14 mouse cellular contexts compared by ENCODE assay signal in genomic region chr7:133059517-133060104, GRCm38 (mm10).
A peak's percentile ranks its signal among the peaks of the same experiment; 100 is the strongest.
DNase-seq lines count a peak whose midpoint lies in the region; ATAC-seq lines count a peak whose summit lies in the region.
"Had no signal": no experiment of that assay in that cellular context is flagged by ENCODE, and none has a peak within 500 bp of the region (broad histone marks: within the 10 kb centered on the region; RNA-seq: fewer than 3 reads in every experiment).

No protein-coding gene starts in this region.

- H3K27ac ChIP-seq in heart, embryonic 14.5 days (replicated peaks in 1 of 2; ENCODE audit: control insufficient read depth in 1 of 2, insufficient read depth in 1 of 2, low read depth in 2 of 2, low read length in 2 of 2): peak overlapping the region; percentile 87 to 91
- H3K27ac ChIP-seq in midbrain, embryonic 13.5 days: 0 out of 2 replicates have a peak overlapping the region, but pooled peaks have one; percentile 0
- H3K27ac ChIP-seq in midbrain, embryonic 16.5 days (ENCODE audit: low read length): no peak overlapping the region
- peak overlapping the region; percentile 31; the same call in 1 of the 2 replicates for H3K27ac ChIP-seq in hindbrain, embryonic 16.5 days (ENCODE audit: low read depth, low read length)
- H3K27ac ChIP-seq: limb, embryonic 13.5 days; neural tube, embryonic 12.5 days; stomach, embryonic 15.5 days had no signal

- H3K27me3 ChIP-seq in heart, embryonic 14.5 days (ENCODE audit: control insufficient read depth, insufficient read depth, low read length): no peaks in the 10 kb centered on the region
- no peaks in the 10 kb centered on the region for H3K27me3 ChIP-seq in midbrain, embryonic 13.5 days
- no peaks in the 10 kb centered on the region for H3K27me3 ChIP-seq in midbrain, embryonic 16.5 days (ENCODE audit: control insufficient read depth, insufficient read depth, low read depth, low read length)
- no peaks in the 10 kb centered on the region for H3K27me3 ChIP-seq in hindbrain, embryonic 16.5 days (replicated peaks; ENCODE audit: control insufficient read depth, insufficient read depth, low read length)
- H3K27me3 ChIP-seq: limb, embryonic 13.5 days; neural tube, embryonic 12.5 days; stomach, embryonic 15.5 days had no signal

- no peaks in the 10 kb centered on the region for H3K9me3 ChIP-seq in heart, embryonic 14.5 days (ENCODE audit: control insufficient read depth, low read length)
- H3K9me3 ChIP-seq in midbrain, embryonic 13.5 days: no peaks in the 10 kb centered on the region
- H3K9me3 ChIP-seq in midbrain, embryonic 16.5 days (replicated peaks; ENCODE audit: control insufficient read depth, low read length, poor library complexity, severe bottlenecking): no peaks in the 10 kb centered on the region
- H3K9me3 ChIP-seq in hindbrain, embryonic 16.5 days (ENCODE audit: control insufficient read depth, low read length): no peaks in the 10 kb centered on the region
- H3K9me3 ChIP-seq: limb, embryonic 13.5 days; neural tube, embryonic 12.5 days; stomach, embryonic 15.5 days had no signal

- DNase-seq in heart, adult 18-20 months: no peak
- peak; percentile 70 for DNase-seq in retina, postnatal 1 day
- no peak for DNase-seq in urinary bladder, adult 2 months (ENCODE audit: low spot score)
- DNase-seq: adrenal gland, postnatal 10 days; kidney, adult 2 months; lung, adult 18-20 months had no signal

- no peak for ATAC-seq in heart, embryonic 14.5 days (ENCODE audit: insufficient number of reproducible peaks, insufficient read depth, low FRiP score, low read depth)
- ATAC-seq in midbrain, embryonic 13.5 days: no peak
- ATAC-seq in midbrain, embryonic 16.5 days: no peak
- peak; percentile 63; the same call in 1 of the 2 replicates for ATAC-seq in hindbrain, embryonic 16.5 days

- peaks cover 32 to 59% of the 10 kb centered on the region in 2 experiments for H3K4me1 ChIP-seq in heart, embryonic 14.5 days (ENCODE audit: control insufficient read depth in 2 of 2, insufficient read depth in 2 of 2, low read length in 2 of 2)
- H3K4me1 ChIP-seq in midbrain, embryonic 13.5 days (replicated peaks): peaks cover 20% of the 10 kb centered on the region
- peaks cover 10% of the 10 kb centered on the region for H3K4me1 ChIP-seq in midbrain, embryonic 16.5 days (ENCODE audit: control insufficient read depth, insufficient read depth, low read length)
- H3K4me1 ChIP-seq in hindbrain, embryonic 16.5 days (ENCODE audit: control insufficient read depth, insufficient read depth, low read depth, low read length): peaks cover 17% of the 10 kb centered on the region

- peaks cover 6% of the 10 kb centered on the region for H3K36me3 ChIP-seq in heart, embryonic 14.5 days (ENCODE audit: control insufficient read depth, insufficient read depth, low read length)
- H3K36me3 ChIP-seq in midbrain, embryonic 13.5 days: peaks cover 7% of the 10 kb centered on the region
- H3K36me3 ChIP-seq in midbrain, embryonic 16.5 days (ENCODE audit: control insufficient read depth, insufficient read depth, low read length): no peaks in the 10 kb centered on the region
- H3K36me3 ChIP-seq in hindbrain, embryonic 16.5 days (ENCODE audit: control insufficient read depth, insufficient read depth, low read length): no peaks in the 10 kb centered on the region

- H3K9ac ChIP-seq in heart, embryonic 14.5 days (ENCODE audit: low read length): peak overlapping the region; percentile 22; the same call in 1 of the 2 replicates
- no peak overlapping the region for H3K9ac ChIP-seq in midbrain, embryonic 13.5 days (replicated peaks)
- no peak overlapping the region for H3K9ac ChIP-seq in midbrain, embryonic 16.5 days (ENCODE audit: low read depth, low read length)
- H3K9ac ChIP-seq in hindbrain, embryonic 16.5 days (ENCODE audit: low read depth, low read length): no peak overlapping the region
- H3K9ac ChIP-seq: limb, embryonic 13.5 days; neural tube, embryonic 12.5 days; stomach, embryonic 15.5 days had no signal

- H3K4me3 ChIP-seq in heart, embryonic 14.5 days (ENCODE audit: control insufficient read depth in 1 of 2, insufficient read depth in 1 of 2, low read depth in 1 of 2, low read length in 2 of 2): no peak overlapping the region
- no peak overlapping the region for H3K4me3 ChIP-seq in midbrain, embryonic 13.5 days (replicated peaks)
- H3K4me3 ChIP-seq in midbrain, embryonic 16.5 days (ENCODE audit: low read depth, low read length): no peak overlapping the region
- no peak overlapping the region for H3K4me3 ChIP-seq in hindbrain, embryonic 16.5 days (ENCODE audit: low read length)
- H3K4me3 ChIP-seq: erythroblast, embryonic 14.5 days; limb, embryonic 13.5 days; neural tube, embryonic 12.5 days; stomach, embryonic 15.5 days had no signal

- H3K4me2 ChIP-seq in heart, embryonic 14.5 days (ENCODE audit: low read length): no peak overlapping the region
- no peak overlapping the region for H3K4me2 ChIP-seq in midbrain, embryonic 13.5 days (replicated peaks)
- no peak overlapping the region for H3K4me2 ChIP-seq in midbrain, embryonic 16.5 days (ENCODE audit: low read length)
- H3K4me2 ChIP-seq in hindbrain, embryonic 16.5 days (ENCODE audit: low read length): no peak overlapping the region
- H3K4me2 ChIP-seq: limb, embryonic 13.5 days; neural tube, embryonic 12.5 days; stomach, embryonic 15.5 days had no signal

- WGBS in heart, embryonic 14.5 days: 54% methylated on average over 9 of the region's 9 CpGs
- 64% methylated on average over 9 of the region's 9 CpGs for WGBS in midbrain, embryonic 13.5 days
- WGBS in midbrain, embryonic 16.5 days: 57% methylated on average over 9 of the region's 9 CpGs
- WGBS in hindbrain, embryonic 16.5 days: 42% methylated on average over 9 of the region's 9 CpGs
